Mouse (Mus musculus) erythroblast, adult 5-6 weeks (primary cell): ENCODE data around the gene Wdr13. TPM values are rescaled to one million over a fixed set of nuclear protein-coding genes. Genes with fewer than 3 reads are reported as not detected.
"Not testable (repeated sequence)": the region's sequence is repeated elsewhere in the genome, so short reads cannot be mapped to it uniquely, and the experiment has no call there.

Source experiments
- ATAC-seq: replicated peaks from 2 replicates; pipeline ENCODE4 v1.8.0; 2016; ENCODE audit warnings: moderate number of reproducible peaks, mild to moderate bottlenecking, moderate TSS enrichment, inconsistent platforms; ENCODE audit not compliant: poor library complexity, low FRiP score, severe bottlenecking
- total RNA-seq, 2 experiments: library from RNA; stranded (forward) in 1 of 2; stranded (reverse) in 1 of 2; fragments of 150-400 nt in 1 of 2; fragments of 200-764, 138-1000 nt in 1 of 2; gene quantifications; 2 replicates each; pipeline versions ENCODE4 v1.2.3 to v1.2.4; 2015 to 2017; ENCODE audit warnings: low replicate concordance in 2 of 2

The Wdr13 gene
- total RNA-seq, 2 experiments from 2014 or later = 3.1 to 15.5 TPM

DNA sequence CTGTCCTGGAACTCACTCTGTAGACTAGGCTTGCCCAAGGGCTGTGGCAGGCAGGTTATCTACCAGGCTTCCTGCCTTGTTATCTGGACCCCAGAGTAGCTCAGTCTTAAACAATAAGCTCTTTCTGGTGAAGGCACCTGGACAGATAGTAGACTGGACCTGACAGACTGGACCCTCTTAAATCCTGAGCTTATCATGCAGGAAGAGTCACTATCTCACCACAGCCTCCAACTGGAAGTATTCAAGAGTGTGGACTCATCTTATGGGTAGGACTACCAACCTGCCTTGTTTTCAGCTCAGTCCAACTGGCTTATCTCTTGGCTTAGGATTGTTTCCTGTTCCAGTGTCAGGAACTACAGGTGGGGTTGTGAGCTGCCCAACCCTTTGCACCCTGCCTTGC lies 15.4 kb downstream of the Wdr13 start:
- ATAC-seq = no peak

DNA sequence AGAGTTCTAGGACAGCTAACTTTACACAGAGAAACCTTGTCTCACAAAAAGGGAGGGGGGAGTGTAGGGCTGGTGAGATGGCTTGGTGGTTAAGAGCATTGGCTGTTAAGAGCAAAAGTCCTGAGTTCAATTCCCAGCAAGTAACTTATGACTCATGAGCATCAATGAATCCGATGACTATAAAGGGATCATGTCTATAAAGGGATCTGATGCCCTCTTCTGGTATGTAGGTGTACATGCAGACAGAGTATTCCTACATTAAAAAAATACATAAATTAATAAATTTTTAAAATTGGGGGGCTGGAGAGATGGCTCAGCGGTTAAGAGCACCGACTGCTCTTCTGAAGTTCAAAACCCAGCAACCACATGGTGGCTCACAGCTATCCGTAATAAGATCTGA lies 17.4 kb downstream of the Wdr13 start:
- peak; percentile 69 for ATAC-seq

DNA sequence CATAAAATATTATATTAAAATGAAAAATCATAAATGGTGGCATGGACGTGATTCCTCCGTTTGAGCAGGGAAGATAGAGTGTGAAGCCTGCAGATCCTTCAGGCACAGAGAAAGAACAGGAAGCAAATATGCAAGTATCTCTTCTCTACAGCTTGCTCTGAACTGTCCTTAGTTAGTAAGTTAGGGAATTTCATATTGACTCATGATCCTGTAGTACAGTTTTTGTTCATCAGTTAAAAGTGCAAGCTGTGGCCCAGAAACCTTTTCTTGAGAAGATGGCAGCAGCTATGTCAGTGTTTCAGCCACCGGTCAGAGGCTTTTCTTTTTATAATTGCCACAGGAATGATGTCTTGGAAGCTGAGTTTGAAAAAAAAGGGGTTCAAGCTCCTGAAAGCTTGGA lies 27.7 kb downstream of the Wdr13 start:
- no peak for ATAC-seq

DNA sequence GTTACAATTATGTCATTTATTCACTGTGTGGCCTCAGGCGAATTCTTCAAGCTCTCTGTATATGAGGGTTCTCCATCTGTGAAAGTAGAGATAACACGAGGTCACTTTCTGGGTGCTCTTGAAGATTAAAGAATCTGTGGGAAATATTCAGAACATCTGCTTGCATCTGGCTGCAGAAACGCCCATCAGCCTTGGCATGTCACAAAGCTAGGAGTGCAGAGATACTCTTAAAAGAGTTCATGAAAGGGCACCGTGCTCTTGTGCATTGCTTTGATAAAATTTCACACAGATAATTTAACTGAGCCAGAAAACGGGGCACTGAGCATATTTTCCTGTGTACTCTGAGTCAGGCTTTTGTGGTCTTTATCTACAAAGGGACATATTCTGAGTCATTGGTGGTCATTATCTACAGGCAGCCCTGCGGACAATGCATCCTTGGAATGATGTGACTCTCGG lies 30.5 kb downstream of the Wdr13 start:
- ATAC-seq = peak; percentile 97

DNA sequence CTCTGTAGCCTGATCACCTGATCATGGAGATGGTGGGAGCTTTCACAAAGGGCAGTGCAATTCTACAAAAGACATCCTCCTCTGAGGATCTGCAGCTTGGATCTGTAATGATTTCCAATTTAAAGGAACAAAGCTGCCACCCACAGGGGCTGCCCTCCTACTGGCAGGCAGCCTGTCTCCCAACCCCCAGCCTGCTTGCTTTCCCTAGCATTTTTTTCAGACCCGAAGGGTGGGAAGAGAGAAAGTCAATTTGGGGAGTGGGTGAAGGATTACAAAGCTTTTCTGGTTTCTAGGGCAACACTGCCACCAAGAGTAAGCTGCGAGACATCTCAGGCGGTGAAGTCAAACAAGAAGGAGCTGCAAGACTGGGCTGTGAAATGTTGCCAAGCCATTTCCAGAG lies 31.7 kb downstream of the Wdr13 start:
- no peak for ATAC-seq

DNA sequence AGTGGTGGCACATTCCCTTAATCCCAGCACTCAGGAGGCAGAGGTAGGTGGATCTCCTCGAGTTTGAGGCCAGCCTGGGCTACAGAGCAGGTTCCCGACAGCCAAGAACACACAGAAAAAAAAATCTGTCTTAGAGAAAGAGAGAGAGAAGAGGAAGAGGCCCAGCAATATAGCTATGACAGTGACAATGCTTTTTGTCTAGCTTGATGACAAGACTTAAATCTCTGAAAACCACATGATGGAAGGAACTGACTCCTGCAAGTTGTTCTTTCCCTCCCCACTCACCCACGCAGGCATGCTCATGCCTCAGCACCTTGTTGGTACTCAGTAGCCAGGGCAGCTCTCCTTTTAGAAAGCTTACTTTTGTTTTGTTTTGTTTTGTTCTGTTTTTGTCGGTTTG lies 33.3 kb downstream of the Wdr13 start:
- no peak for ATAC-seq

DNA sequence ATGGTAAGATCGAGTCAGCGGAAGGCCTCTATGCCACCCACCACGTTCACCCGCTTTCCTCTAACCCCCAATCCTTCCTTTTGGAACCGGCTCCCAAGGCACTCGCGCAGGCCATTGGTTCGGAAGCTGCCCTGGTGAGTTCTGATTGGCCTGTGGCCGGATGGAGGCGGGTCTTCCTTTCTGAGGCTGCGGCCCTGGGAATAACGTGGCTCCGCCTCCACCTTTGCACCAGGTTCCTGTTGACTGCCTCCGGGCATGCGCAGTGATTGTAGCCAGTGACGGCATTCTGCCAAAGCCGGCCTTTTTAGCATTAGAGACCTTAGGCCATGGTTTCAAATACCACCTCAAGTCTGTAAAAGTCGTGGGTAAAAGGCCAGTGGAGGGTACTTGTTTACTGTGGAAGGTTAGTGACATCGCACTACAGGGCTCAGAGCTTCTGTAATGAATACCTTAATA lies 35.9 kb downstream of the Wdr13 start:
- peak; percentile 98 for ATAC-seq

DNA sequence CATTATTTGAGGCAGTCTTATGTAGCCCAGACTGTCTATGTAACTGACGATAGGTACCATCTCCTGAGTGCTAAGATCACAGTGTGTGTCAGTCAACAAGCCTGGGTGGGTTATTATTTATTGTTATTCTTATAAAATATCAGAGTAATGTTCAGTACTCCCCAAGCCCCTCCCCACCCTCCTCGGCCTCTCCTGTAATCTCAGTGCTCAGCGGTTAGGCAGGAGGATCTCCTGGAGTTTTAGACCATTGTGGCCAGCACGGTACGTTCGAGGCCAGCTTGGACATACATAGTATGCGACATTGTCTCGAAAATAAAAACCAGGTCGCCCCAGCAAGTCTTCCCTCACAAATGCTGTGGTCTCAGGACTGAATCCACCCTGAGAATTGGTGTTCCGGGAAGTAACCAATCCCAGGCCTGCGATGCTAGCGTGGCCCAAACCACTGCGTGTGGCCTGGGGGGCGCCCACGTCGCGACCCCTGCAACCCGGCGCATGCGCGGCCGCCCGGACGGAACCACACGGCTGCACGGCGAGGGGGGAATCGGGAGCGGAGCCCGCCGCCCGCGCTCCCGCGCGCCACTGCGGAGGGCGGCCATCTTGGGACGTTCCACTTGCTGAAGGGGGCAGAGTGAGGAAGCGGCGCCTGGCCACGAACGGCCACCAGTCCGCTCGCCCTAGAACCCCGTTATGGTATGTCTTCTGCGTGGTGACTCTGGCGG lies 36.5 kb downstream of the Wdr13 start:
- ATAC-seq = peak; percentile 88

DNA sequence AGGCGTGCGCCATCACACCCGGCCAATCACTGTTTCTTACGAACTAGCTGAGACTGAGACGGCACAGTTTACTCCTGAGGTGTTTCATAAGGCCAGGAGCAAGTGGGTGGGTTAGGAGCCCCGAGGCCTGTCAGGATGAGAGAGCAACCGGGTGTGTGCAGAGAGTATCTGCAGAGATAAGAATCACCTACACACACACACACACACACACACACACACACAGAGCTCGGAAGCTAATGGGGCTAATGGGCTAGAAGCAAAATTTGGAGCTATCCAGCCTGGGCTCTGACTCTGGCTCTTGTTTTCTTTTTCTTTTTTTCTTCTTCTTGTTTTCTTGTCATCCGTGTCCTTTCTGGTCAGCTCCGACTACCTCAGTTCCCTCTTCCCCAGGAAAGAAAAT lies 37.1 kb downstream of the Wdr13 start:
- ATAC-seq = no peak

DNA sequence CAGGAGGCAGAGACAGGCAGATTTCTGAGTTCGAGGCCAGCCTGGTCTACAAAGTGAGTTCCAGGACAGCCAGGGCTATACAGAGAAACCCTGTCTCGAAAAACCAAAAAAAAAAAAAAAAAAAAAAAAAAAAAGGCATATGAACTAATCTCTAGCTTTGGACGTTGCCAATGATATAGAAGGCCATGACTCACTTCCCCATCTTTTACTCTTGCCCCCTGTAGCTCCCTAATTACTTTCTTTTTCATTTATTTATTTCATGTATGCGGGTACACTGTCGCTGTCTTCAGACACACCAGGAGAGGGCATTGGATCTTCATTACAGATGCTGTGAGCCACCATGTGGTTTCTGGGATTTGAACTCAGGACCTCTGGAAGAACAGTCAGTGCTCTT lies 41.7 kb downstream of the Wdr13 start:
- ATAC-seq = not testable (repeated sequence)

DNA sequence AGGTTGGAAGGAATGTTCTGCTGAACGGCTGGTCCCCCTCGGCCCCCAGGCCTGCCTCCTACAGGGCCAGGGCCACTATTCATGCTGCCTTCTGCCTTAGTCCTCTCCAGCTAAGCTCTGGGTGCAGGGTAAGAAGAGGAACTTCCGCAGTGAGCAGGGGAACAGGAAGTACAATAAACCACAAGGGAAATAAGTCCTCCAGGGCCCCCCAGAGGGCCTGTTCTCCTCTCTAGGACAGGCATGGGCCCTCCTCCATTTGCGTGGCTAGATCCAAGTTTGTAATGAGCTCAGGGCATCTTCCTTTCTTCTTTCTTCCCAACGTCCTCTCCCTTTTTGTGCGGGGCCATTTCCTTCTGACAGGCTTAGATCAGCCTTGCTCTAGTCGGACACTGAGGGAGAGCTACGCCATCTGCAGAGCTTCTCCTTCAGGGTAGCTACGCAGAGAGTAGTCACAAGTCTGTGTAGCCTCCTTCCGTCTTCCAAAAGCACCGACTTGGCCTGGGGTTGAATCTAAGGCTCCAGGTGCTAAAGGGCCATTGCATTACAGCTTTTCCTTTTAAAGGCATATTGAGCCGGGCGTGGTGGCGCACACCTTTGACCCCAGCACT lies 42.2 kb downstream of the Wdr13 start, which contains the start of gene Was:
Was (minus strand) TSS at position 153 of the 608 bp plus-strand sequence.
- ATAC-seq = peak; percentile 56

DNA sequence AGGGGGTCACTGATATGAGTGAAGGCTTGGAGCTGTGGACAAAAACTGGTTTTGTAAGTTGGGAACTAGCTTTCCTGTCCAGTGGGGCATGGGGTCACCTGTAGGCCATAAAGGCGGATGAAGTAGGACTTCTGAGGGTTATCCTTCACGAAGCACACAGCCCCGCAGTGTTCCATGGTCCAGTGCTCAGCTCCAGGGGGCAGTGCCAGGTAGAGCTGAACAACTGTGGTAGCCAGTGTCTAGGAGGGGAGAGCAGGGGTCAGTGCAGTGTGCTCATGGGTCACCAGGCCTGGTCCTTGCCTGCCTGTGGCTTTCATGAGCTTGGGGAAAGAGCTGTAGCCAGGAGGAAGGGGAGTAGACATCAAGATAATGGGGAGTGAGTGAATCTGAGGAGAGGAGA lies 42.9 kb downstream of the Wdr13 start:
- ATAC-seq = 0 out of 2 replicates have a peak, but pooled peaks have one; percentile 40

DNA sequence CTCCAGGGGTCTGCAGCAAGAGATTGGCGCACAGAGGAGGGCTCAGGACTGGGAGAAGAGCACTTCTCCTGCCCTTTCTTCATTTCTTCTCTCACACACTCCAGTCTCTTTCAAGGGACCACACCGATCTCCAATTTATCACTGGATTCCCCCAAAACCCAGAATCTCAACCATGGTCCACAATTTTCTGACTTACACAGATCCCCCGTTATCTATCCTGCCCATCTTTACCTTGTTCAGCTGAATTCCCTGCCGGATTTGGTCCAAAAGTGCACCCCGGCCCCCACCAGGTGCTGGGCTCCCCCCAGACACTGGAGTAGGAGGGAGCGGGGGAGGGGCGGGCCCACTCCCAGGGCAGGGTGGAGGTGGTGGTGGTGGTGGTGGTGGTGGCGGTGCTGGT lies 47.1 kb downstream of the Wdr13 start:
- no peak for ATAC-seq

DNA sequence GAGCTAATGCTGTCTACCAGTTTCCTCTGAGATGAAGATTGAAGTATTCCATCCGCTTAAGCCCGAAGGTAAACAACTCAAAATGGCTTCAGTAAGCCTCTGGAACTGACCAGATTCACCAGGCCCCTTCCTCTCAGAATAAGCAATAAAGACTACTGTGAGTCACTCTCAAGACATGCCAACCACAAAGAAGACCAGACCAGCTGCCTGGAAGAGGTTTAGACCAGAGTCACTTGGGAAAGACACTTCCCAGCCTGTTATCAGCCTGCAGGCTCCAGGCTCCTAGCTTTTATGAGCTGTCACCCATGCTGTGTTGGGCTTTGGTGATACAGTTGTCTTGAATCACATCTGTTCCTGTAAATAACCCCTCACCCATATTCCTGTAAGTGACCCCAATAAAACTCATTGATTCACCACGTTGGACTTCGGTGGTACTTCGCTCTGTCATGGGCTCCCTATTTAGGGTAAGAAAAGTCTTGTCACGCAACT lies 47.9 kb downstream of the Wdr13 start:
- ATAC-seq = no peak

DNA sequence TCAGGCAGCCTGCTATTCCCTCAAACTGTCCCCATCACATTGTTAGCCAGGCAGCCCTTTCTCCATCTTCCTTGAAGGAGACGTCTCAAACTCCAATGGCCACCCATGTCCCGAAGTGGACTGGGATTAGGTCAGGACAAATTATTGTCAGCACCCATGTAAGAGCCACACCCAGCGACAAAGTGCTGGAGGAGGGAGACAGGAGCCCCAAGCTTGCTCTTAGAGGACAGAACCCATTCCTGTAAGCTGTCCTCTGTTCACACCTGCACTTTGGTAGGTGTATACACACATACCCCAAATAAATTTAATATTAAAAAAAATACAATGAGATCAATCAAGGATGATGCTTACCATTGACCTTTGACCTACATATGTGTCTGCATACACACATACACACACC lies 57.6 kb downstream of the Wdr13 start:
- peak; percentile 45 for ATAC-seq

DNA sequence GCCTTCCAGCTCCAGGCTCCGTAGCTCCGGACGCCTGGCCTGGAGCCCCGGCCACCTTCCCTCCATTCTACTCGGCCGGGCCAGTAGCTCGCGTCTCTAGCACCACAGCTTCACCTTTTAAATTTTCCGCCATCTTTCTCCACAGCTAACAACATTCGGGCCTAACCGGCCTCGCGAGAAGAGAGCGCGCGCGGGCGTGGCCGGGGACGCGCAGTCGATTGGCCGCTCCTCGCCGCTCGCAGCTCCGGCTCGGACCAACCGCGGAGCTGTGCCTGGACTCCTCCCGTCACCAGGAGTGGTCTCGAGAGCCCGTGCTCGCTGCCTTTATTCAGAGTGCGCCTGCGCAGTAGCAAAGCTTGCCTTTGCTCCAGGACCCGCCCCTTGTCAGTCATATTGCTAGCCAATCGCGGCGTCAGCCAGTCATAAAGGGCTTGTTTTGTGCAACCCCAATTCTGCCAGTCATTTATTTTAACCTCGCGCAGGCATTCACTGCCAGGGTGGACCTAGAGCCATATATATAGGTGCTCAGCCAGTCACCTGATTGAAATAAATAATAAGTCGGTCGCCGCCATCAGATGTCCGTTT lies 58.2 kb downstream of the Wdr13 start, which contains the start of gene Suv39h1:
Suv39h1 (minus strand) TSS at position 331 of the 585 bp plus-strand sequence.
- peak; percentile 97 for ATAC-seq

DNA sequence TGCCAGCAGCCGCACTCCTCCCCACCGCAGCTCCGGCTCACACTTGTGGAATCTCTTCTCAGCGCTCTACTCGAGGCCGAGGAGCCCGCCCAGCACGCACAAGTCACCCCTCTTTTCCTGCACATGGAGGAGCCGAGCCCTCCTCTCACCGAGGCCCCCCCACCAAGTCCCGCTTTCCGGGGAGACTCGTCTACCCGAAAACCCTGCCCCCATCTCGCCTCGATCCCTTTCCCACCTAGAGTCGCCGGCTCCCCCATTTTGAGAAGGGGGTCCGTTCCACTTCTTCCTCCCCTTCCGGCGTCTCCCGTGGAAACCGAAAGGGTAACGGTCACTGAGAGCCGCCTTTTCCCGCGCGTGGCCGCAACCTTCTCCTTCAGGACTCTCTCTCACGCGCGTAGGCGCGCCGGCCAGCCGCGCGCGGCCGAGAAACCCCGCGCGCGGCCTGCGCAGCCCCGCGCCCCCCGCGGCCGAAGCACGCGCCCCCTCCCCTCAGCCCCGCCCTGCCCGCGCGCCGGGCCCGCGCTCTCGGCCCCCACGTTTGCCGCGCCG lies 58.7 kb downstream of the Wdr13 start:
- ATAC-seq = peak; percentile 52
